Mouse (Mus musculus): Measurements from ENCODE around the gene AL732309.1. TPM values are rescaled to one million over a fixed set of nuclear protein-coding genes. Genes with fewer than 3 reads are reported as not detected.

Gene AL732309.1
- total RNA-seq, 2 experiments from 2014 or later: 2.3 to 3.3 TPM

GRCm38 (mm10) chr2:25239766-25240165 lies 6.9 kb downstream of the AL732309.1 start:
- no peak for DNase-seq

GRCm38 (mm10) chr2:25238106-25238505 lies 8.6 kb downstream of the AL732309.1 start:
- no peak for DNase-seq

- no peak for DNase-seq
Measured at GRCm38 (mm10) chr2:25237522-25237921, 9.1 kb downstream of the AL732309.1 start.

- no peak for DNase-seq
Measured at GRCm38 (mm10) chr2:25236614-25237013, 10.0 kb downstream of the AL732309.1 start, which contains the start of gene Rnf224. Rnf224 (minus strand) TSS chr2:25236787.

GRCm38 (mm10) chr2:25234551-25235220 lies 12.0 kb downstream of the AL732309.1 start:
- no peak for DNase-seq

GRCm38 (mm10) chr2:25234050-25234449 lies 12.6 kb downstream of the AL732309.1 start, which contains the start of gene Slc34a3:
Slc34a3 (minus strand) TSS chr2:25234364.
- DNase-seq: no peak

GRCm38 (mm10) chr2:25233421-25233820 lies 13.2 kb downstream of the AL732309.1 start:
- no peak for DNase-seq

- DNase-seq: no peak
Measured at GRCm38 (mm10) chr2:25231038-25231437, 15.6 kb downstream of the AL732309.1 start.

GRCm38 (mm10) chr2:25230581-25230980 lies 16.1 kb downstream of the AL732309.1 start:
- DNase-seq: no peak

GRCm38 (mm10) chr2:25229582-25229981 lies 17.1 kb downstream of the AL732309.1 start:
- DNase-seq: no peak

GRCm38 (mm10) chr2:25228995-25229530 lies 17.6 kb downstream of the AL732309.1 start:
- DNase-seq: no peak

GRCm38 (mm10) chr2:25228431-25228889 lies 18.2 kb downstream of the AL732309.1 start:
- peak; percentile 91 for DNase-seq

- no peak for DNase-seq
Measured at GRCm38 (mm10) chr2:25227406-25227805, 19.3 kb downstream of the AL732309.1 start.

- DNase-seq: peak; percentile 70
Measured at GRCm38 (mm10) chr2:25226864-25227263, 19.8 kb downstream of the AL732309.1 start.

GRCm38 (mm10) chr2:25225811-25226379 lies 20.8 kb downstream of the AL732309.1 start:
- DNase-seq: no peak

- DNase-seq: peak; percentile 97
Measured at GRCm38 (mm10) chr2:25224766-25225752, 21.6 kb downstream of the AL732309.1 start.

- no peak for DNase-seq
Measured at GRCm38 (mm10) chr2:25224492-25224765, 22.2 kb downstream of the AL732309.1 start, which contains the start of gene Tubb4b. Tubb4b (minus strand) TSS chr2:25224702.

- DNase-seq: peak; percentile 92
Measured at GRCm38 (mm10) chr2:25223681-25224491, 22.8 kb downstream of the AL732309.1 start.

GRCm38 (mm10) chr2:25221331-25221772 lies 25.3 kb downstream of the AL732309.1 start:
- DNase-seq: no peak

- DNase-seq: no peak
Measured at GRCm38 (mm10) chr2:25218445-25218844, 28.2 kb downstream of the AL732309.1 start, which contains the start of gene Fam166a. Fam166a (plus strand) TSS chr2:25218745.

- DNase-seq: no peak
Measured at GRCm38 (mm10) chr2:25217666-25218065, 29.0 kb downstream of the AL732309.1 start.

Measured in adrenal gland, postnatal 10 days (tissue).